Mouse (Mus musculus) c-Kit-negative CD71-positive TER-119-positive erythroid progenitor cells, embryonic 14.5 days (primary cell): ENCODE measurements around the gene Negr1.

Experiments
- DNase-seq: peaks from one replicate; pipeline ENCODE4 v3.0.0-alpha.2; 2013; ENCODE audit warnings: low read depth, low spot score

Negr1 gene

GRCm38 (mm10) chr3:156561524-156562423 is at the start of gene Negr1:
Negr1 (plus strand) TSS chr3:156561794.
- DNase-seq, result no peak

GRCm38 (mm10) chr3:156526461-156526933 is 35.1 kb upstream of the Negr1 start:
- no peak for DNase-seq

- DNase-seq, result no peak
These were observed 34.2 kb upstream of the Negr1 start for GRCm38 (mm10) chr3:156527231-156527995.

- no peak for DNase-seq
These were observed 2.2 kb upstream of the Negr1 start for GRCm38 (mm10) chr3:156559441-156559825.

- DNase-seq, result no peak
These were observed 1.6 kb upstream of the Negr1 start for GRCm38 (mm10) chr3:156559826-156560471.

GRCm38 (mm10) chr3:156560766-156561165 is 828 bp upstream of the Negr1 start:
- DNase-seq, result no peak

- no peak for DNase-seq
These were observed 811 bp downstream of the Negr1 start for GRCm38 (mm10) chr3:156562424-156562785.

- no peak for DNase-seq
These were observed 1.2 kb downstream of the Negr1 start for GRCm38 (mm10) chr3:156562796-156563195.

- no peak for DNase-seq
These were observed 1.8 kb downstream of the Negr1 start for GRCm38 (mm10) chr3:156563353-156563752.

- no peak for DNase-seq
These were observed 11.9 kb downstream of the Negr1 start for GRCm38 (mm10) chr3:156573465-156573864.

GRCm38 (mm10) chr3:156576292-156576691 is 14.7 kb downstream of the Negr1 start:
- no peak for DNase-seq

GRCm38 (mm10) chr3:156590612-156591011 is 29.0 kb downstream of the Negr1 start:
- no peak for DNase-seq

GRCm38 (mm10) chr3:156591125-156591524 is 29.5 kb downstream of the Negr1 start:
- DNase-seq, result no peak

GRCm38 (mm10) chr3:156606846-156607245 is 45.3 kb downstream of the Negr1 start:
- DNase-seq, result no peak

GRCm38 (mm10) chr3:156619921-156620320 is 58.3 kb downstream of the Negr1 start:
- DNase-seq, result no peak

- DNase-seq, result no peak
These were observed 67.0 kb downstream of the Negr1 start for GRCm38 (mm10) chr3:156628594-156628993.

- DNase-seq, result no peak
These were observed 71.3 kb downstream of the Negr1 start for GRCm38 (mm10) chr3:156632942-156633341.

- DNase-seq, result no peak
These were observed 77.8 kb downstream of the Negr1 start for GRCm38 (mm10) chr3:156639382-156639781.

- no peak for DNase-seq
These were observed 82.2 kb downstream of the Negr1 start for GRCm38 (mm10) chr3:156643710-156644363.

GRCm38 (mm10) chr3:156648378-156648777 is 86.8 kb downstream of the Negr1 start:
- DNase-seq, result no peak

GRCm38 (mm10) chr3:156662553-156662952 is 101.0 kb downstream of the Negr1 start:
- DNase-seq, result no peak

- no peak for DNase-seq
These were observed 111.0 kb downstream of the Negr1 start for GRCm38 (mm10) chr3:156672560-156672959.
